Mouse (Mus musculus) cerebellum, adult 9-11 months (tissue): ENCODE measurements at regions not wholly inside any gene's neighbourhood (a gene's known extent, or its start where the extent isn't known, plus 50 kb on each side); places are given as distances from the start of the nearest gene placed in this dataset.
"Not testable (repeated sequence)": the region's sequence is repeated elsewhere in the genome, so short reads cannot be mapped to it uniquely, and the experiment has no call there.

Source experiments
- DNase-seq: peaks from one replicate; pipeline ENCODE4 v3.0.0; 2022

DNA sequence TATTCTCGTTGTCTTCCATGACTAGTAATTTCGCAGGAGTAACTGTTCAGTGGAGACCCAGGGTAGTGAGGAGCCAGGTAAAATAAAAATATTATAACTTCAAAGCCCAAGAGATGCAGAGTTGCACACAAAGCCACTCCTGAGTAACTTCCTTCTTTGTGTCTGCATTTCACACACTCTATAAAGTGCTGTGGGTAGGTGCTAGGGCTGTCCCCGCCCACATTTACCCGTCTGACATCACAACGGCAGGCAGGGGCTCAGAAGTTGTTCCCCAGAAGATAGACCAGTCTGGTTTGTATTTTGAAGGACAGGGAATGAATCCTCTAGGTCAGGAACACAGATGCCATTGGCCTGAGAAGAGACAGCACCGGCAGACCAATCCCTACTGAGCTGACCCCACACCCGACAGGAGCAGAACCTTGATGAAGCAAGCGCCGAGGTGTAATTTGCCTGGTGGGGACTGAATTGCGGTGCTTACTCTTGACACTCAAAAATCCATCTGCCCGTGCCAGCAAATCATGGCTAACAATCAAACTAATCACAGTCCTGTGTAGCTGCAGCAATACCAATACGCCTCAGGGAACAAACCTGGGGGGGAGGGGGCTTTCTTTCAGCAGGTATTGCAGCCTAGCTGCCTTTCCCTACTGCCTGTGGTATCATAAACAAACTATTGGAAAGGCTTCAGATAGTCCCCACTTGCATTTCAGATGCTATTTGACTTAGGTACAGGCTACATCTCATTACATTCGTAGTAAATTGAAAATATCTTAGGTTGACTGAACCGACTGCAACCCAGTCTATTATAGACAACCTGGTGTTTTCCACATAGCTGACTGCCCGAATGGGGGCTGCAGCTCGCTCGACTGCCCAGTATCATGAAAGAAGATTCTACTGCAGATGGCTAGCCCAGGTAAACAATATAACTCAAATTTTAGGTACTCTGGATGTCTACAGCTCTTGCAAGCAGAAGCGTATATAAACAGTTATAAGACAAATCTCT is 175.6 kb downstream of the Basp1 start:
- DNase-seq, result no peak

- no peak for DNase-seq
Observed at GRCm38 (mm10) chr15:25236191-25236723, 177.3 kb downstream of the Basp1 start.

- DNase-seq, result no peak
Observed at GRCm38 (mm10) chr15:25234064-25234700, 179.4 kb downstream of the Basp1 start.

GRCm38 (mm10) chr15:25230213-25230612 is 183.4 kb downstream of the Basp1 start:
- no peak for DNase-seq

GRCm38 (mm10) chr15:25229807-25230206 is 183.8 kb downstream of the Basp1 start:
- no peak for DNase-seq

GRCm38 (mm10) chr15:25227496-25227895 is 186.1 kb downstream of the Basp1 start:
- no peak for DNase-seq

GRCm38 (mm10) chr15:25225936-25226335 is 187.6 kb downstream of the Basp1 start:
- DNase-seq, result no peak

- DNase-seq, result no peak
Observed at GRCm38 (mm10) chr15:25225431-25225830, 188.1 kb downstream of the Basp1 start.

DNA sequence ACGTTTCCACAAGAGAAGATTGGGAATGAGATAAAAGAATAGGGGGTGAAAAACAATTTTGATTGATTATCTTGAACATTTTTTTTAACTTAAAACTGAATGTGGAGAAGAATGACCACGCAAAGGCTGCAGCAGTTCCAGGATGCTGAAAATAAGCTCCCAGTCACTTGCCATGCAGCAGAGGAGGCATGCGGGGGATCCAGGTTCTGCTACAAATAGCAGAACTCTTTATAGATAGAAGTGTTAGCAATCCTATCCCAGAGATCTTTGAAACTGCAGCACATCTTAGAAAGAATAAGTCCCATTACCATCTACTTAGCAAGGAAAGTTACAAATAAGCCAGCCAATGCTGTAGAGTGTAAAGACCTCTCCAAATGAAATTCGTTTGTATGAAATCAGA is 191.8 kb downstream of the Basp1 start:
- DNase-seq, result no peak

DNA sequence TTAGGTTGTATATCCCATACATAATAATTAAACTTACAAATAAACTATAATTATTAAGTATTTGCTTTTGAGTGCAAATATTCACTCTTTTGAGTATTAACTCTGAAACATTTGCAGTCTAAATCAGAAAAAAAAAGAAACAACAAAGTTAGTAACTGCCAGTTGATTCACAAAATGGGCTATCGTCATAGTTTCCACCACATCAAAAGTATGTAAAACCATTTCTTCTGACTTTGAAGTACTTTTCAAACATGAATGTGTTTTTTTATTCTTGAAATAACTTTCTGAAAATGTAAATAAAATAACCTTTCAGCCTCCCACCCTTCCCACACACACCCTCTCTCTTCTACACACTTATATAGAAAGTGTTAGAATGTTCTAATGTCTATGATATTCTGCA is 197.2 kb downstream of the Basp1 start:
- no peak for DNase-seq

- no peak for DNase-seq
Observed at GRCm38 (mm10) chr15:25202097-25202496, 211.5 kb downstream of the Basp1 start.

- not testable (repeated sequence) for DNase-seq
Observed at GRCm38 (mm10) chr15:25200249-25200648, 213.3 kb downstream of the Basp1 start.

GRCm38 (mm10) chr15:25187881-25188326 is 225.7 kb downstream of the Basp1 start:
- no peak for DNase-seq

DNA sequence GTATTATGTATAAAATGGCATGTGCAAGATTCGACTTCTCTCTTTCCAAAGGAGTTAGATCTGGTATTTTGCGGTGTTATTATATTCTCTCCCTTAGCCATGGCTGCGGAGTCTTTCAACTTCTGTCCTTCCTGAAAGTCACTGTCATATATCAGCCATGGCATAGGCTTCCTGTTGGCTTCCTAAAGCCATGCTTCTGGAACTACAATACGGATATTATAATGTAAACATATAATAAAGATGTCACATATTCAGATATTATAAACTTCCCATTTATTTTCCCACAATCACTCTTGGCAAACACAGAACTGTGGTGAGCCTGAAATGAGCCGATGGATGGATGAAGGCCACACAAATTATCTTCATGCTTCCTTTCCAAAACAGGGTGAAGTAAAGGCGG is 240.8 kb downstream of the Basp1 start:
- no peak for DNase-seq

GRCm38 (mm10) chr15:25146371-25146770 is 267.2 kb downstream of the Basp1 start:
- no peak for DNase-seq

DNA sequence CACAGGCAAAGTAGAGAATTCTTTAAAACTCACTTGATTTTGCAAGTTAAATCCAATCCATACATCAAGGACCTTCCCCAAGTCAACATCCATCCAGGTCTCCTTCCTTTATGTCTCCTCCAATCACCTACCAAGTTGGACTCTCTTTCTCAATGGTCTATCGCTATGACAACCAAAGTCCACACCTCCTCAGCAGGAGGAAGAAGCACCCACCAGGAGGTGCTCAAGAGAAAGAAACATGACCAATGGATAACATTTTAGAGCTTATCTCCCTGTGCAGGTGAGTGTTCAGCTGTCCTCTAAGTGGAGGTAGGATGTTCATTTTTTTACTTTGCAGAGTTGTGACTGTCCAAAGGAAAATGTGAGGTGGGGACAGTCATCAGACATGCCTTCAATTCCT is 269.3 kb downstream of the Basp1 start:
- DNase-seq, result no peak

DNA sequence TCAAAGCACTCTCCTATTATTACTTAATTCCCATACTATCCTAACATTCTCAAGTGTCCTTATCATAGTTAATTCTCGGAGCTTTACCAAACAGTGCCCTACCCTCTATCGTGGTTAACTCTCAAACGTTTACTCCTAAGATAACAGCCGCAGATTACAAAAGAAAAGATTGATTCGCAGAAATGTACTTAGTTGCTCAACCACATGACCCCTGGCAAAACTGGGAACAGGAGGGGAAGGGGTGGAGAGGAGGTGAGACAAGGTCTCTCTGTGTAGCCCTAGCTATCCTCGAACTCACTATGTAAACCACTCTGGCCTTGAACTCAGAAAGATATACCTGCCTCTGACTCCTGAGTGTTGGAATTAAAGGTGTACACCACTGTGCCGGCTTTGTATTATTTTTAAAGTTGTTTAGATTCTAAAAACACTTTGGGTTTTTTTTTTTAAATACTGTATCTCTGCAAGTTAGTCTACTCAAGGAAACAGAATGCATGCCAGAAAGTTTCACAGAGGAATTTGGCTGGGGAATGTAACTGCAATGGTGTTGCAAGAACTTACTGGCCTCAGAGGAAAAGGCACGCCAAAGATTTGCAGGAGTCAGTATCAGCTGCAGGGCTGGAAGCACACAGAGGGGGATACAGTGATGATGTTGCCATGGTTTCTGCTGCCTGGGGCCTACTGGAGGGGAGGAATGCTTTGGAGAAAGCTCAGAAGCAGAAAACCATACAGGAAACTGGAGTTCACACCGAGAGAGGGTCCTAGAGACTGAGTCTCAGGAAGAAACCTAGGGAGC is 273.0 kb downstream of the Basp1 start:
- no peak for DNase-seq

- no peak for DNase-seq
Observed at GRCm38 (mm10) chr15:25137091-25137490, 276.5 kb downstream of the Basp1 start.

DNA sequence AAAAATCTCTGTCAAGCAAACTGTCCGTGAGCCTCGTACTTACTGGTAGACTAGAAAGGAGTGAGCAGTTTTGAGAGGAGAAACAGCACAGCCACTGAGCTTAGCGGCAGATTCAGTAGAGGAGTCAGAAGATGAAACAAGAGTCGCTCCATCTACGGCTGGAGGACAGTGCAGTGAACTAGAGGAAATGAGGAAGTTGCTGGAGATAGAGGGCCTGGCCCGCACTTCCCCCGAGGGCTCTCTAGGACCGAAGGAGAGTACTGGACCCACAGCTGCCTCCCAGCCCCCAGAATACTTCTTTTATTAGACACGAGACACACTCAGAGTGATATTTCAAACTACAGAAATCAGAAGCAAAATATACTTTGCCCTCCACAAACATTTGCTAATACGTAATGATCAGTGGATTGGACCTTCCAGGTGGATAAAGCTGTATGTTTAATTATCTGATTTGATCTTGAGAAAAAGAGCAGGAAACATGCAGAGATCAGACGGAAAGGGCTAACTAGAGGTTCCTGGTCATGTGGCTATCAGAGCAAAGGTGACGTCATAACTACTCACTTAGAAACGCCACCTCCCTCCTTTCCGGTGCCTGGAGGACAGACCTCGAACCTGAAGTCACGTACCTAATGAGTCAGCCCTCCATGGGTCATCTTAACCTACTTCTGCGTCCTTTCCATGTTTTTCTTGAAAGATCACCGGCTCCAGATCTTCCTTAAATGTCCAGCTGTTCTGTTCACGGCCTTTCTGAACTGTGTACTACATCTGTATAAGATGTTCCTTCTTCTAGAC is 277.9 kb downstream of the Basp1 start:
- DNase-seq, result no peak

- no peak for DNase-seq
Observed at GRCm38 (mm10) chr15:25130096-25130495, 283.5 kb downstream of the Basp1 start.

DNA sequence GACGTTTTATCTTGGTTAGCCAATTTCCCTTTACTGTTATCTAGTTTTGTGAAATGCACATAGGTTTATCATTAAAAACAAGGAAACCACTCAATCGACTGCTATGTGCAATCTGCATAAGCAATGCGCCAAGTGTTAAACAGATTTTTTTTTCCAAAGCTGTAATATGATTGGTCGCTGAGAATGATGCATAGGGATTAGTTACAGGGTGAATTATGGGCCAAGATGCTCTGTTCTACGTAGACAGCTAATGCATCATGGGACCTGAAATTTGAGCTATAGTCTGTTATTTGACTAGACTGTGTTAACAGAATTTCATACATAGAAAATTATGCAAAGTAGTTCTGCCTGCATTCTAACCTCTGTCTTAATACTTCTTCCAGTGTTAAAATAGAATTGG is 284.0 kb downstream of the Basp1 start:
- DNase-seq, result no peak

DNA sequence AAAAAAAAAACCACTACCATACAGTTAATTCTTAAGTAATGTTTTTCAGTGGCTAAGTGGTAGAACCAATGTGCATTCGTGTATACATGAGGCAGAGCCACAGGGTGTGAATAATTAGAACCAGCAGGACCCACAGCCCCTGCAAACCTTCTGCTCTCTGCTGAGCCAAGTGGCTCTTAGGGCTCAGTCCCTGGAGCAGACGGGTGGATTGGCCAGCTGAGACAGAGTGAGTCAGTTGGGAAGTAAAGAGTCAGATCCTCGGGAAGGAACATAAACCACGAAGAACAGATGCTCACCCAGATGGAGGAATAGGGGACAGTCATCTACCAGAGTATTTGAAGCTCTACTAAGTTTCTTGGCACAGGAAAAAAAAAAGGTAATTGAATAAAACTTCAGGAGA is 293.1 kb downstream of the Basp1 start:
- no peak for DNase-seq
